Mouse (Mus musculus) A20 (cell line): ENCODE data around the gene Plxnb3.
A peak's percentile ranks its signal among the peaks of the same experiment; 100 is the strongest.
"Not testable (repeated sequence)": the region's sequence is repeated elsewhere in the genome, so short reads cannot be mapped to it uniquely, and the experiment has no call there.

Experiments
- DNase-seq: peaks from one replicate; pipeline ENCODE4 v3.0.0-alpha.2; 2011; ENCODE audit warnings: low read depth, low spot score

The Plxnb3 gene

GRCm38 (mm10) chrX:73756334-73757140 is at the start of gene Plxnb3:
Plxnb3 (plus strand) TSS chrX:73757090.
- no peak for DNase-seq

GRCm38 (mm10) chrX:73715476-73716108 is 41.3 kb upstream of the Plxnb3 start:
- peak; percentile 72 for DNase-seq

GRCm38 (mm10) chrX:73716109-73716661 is 40.7 kb upstream of the Plxnb3 start, which contains the start of the genes Bcap31 and Abcd1:
Bcap31 (minus strand) TSS chrX:73716175.
Abcd1 (plus strand) TSS chrX:73716597.
- DNase-seq: peak; percentile 97

- DNase-seq: no peak
Measured at GRCm38 (mm10) chrX:73716709-73717545, 40.0 kb upstream of the Plxnb3 start.

- peak; percentile 67 for DNase-seq
Measured at GRCm38 (mm10) chrX:73717667-73718066, 39.2 kb upstream of the Plxnb3 start.

- no peak for DNase-seq
Measured at GRCm38 (mm10) chrX:73718271-73718670, 38.6 kb upstream of the Plxnb3 start.

- DNase-seq: peak; percentile 86
Measured at GRCm38 (mm10) chrX:73718686-73719362, 38.1 kb upstream of the Plxnb3 start.

GRCm38 (mm10) chrX:73730908-73731307 is 26.0 kb upstream of the Plxnb3 start:
- DNase-seq: no peak

GRCm38 (mm10) chrX:73738155-73738554 is 18.7 kb upstream of the Plxnb3 start:
- DNase-seq: peak; percentile 8

GRCm38 (mm10) chrX:73739151-73739550 is 17.7 kb upstream of the Plxnb3 start:
- DNase-seq: no peak

GRCm38 (mm10) chrX:73739841-73740240 is 17.0 kb upstream of the Plxnb3 start:
- not testable (repeated sequence) for DNase-seq

GRCm38 (mm10) chrX:73744774-73745481 is 12.0 kb upstream of the Plxnb3 start:
- no peak for DNase-seq

GRCm38 (mm10) chrX:73748977-73749376 is 7.9 kb upstream of the Plxnb3 start:
- DNase-seq: peak; percentile 24

GRCm38 (mm10) chrX:73758611-73759290 is 1.9 kb downstream of the Plxnb3 start:
- DNase-seq: no peak

- DNase-seq: no peak
Measured at GRCm38 (mm10) chrX:73765311-73765710, 8.4 kb downstream of the Plxnb3 start.

- no peak for DNase-seq
Measured at GRCm38 (mm10) chrX:73767267-73767666, 10.4 kb downstream of the Plxnb3 start.

GRCm38 (mm10) chrX:73774168-73774760 is 17.4 kb downstream of the Plxnb3 start, which contains the start of gene Srpk3:
Srpk3 (plus strand) TSS chrX:73774405.
- DNase-seq: peak; percentile 81

GRCm38 (mm10) chrX:73774802-73775483 is 18.1 kb downstream of the Plxnb3 start:
- DNase-seq: peak; percentile 45

- no peak for DNase-seq
Measured at GRCm38 (mm10) chrX:73782227-73782626, 25.3 kb downstream of the Plxnb3 start.
